Mouse (Mus musculus): Measurements from ENCODE around the gene Adk.

GRCm38 (mm10) chr14:21359896-21360525 lies 307.6 kb downstream of the Adk start:
- TF ChIP-seq GABPA (IDR thresholded peaks at IDR 0.05; ENCODE audit: low read depth, low read length) (no peak), GATA1 (IDR thresholded peaks at IDR 0.05; ENCODE audit: low read depth, low read length) (no peak), JUND (IDR thresholded peaks at IDR 0.05; ENCODE audit: low read depth, low read length) (no peak), CTCF (IDR thresholded peaks at IDR 0.05 in 2 of 3, conservative IDR thresholded peaks at IDR 0.05 in 1 of 3; ENCODE audit: control insufficient read depth in 1 of 3, insufficient read depth in 1 of 3, low read depth in 2 of 3, low read length in 3 of 3, poor library complexity in 1 of 3, severe bottlenecking in 1 of 3) (no peak)
